Mouse (Mus musculus) thymus, adult 2 months (tissue): ENCODE measurements around the gene Dclk1. TPM values are rescaled to one million over a fixed set of nuclear protein-coding genes. Genes with fewer than 3 reads are reported as not detected.
A peak's percentile ranks its signal among the peaks of the same experiment; 100 is the strongest.

Source experiments
- DNase-seq: peaks from one replicate; pipeline ENCODE4 v3.0.0; 2021
- H3K27ac ChIP-seq: fragments of 200-500 bp; 2 replicates; pipeline ENCODE4 v1.5.1; 2012; ENCODE audit warnings: low read length, control low read depth; ENCODE audit not compliant: control insufficient read depth, insufficient read depth
- H3K27me3 ChIP-seq: fragments of 200-500 bp; 2 replicates; pipeline ENCODE4 v1.6.1; 2012; ENCODE audit warnings: mild to moderate bottlenecking, low read length, moderate library complexity, mixed read lengths; ENCODE audit not compliant: control insufficient read depth, insufficient read depth
- H3K36me3 ChIP-seq: fragments of 200-500 bp; 2 replicates; pipeline ENCODE4 v1.6.1; 2012; ENCODE audit warnings: mild to moderate bottlenecking, low read length, moderate library complexity; ENCODE audit not compliant: control insufficient read depth, insufficient read depth
- H3K4me1 ChIP-seq: fragments of 200-500 bp; replicated peaks from 2 replicates; pipeline ENCODE4 v1.6.1; 2012; ENCODE audit warnings: low read length; ENCODE audit not compliant: control insufficient read depth, insufficient read depth
- H3K4me3 ChIP-seq: fragments of 200-500 bp; 2 replicates; pipeline ENCODE4 v1.5.1; 2012; ENCODE audit warnings: mild to moderate bottlenecking, low read length, control low read depth, moderate library complexity; ENCODE audit not compliant: control insufficient read depth, insufficient read depth
- CTCF ChIP-seq: fragments of 200-500 bp; IDR thresholded peaks from 2 replicates; pipeline ENCODE4 v1.5.1; 2012; ENCODE audit warnings: mild to moderate bottlenecking, control low read depth, low read length, moderate library complexity, borderline replicate concordance; ENCODE audit not compliant: control insufficient read depth, poor library complexity, insufficient read depth; ENCODE audit errors: extremely low read depth
- POLR2A ChIP-seq: fragments of 200-500 bp; IDR thresholded peaks from 2 replicates; pipeline ENCODE4 v1.6.1; 2012; ENCODE audit warnings: mild to moderate bottlenecking, low read length, control low read depth, moderate library complexity; ENCODE audit not compliant: control insufficient read depth, poor library complexity, insufficient read depth; ENCODE audit errors: extremely low read depth
- WGBS: fragments of 180-500 bp; shearing (Covaris S2); methylation state at CpG from one replicate; pipeline ENCODE4 v1.1.7; 2018; 5-methylcytosine and 5-hydroxymethylcytosine counted together
- polyA plus RNA-seq: library from polyadenylated mRNA; depleted of rRNA; stranded (reverse); fragments of >200 nt; gene quantifications from 2 replicates; pipeline ENCODE4 v1.2.3, GENCODE M21; 2012

Gene Dclk1
- polyA plus RNA-seq, 1 experiment, result 1.6 TPM

- H3K27ac ChIP-seq, result no peak overlapping the region
- no peaks in the 10 kb centered on the region for H3K27me3 ChIP-seq
- TF ChIP-seq POLR2A (no peak), CTCF (no peak)
- WGBS, result 9% methylated on average over 17 of the region's 17 CpGs
- no peak overlapping the region for H3K4me3 ChIP-seq
- peaks cover 5% of the 10 kb centered on the region for H3K4me1 ChIP-seq
- H3K36me3 ChIP-seq, result no peaks in the 10 kb centered on the region
- peak; percentile 2 for DNase-seq
Measured at GRCm38 (mm10) chr3:55461685-55462655, 219.8 kb downstream of the Dclk1 start.

DNA sequence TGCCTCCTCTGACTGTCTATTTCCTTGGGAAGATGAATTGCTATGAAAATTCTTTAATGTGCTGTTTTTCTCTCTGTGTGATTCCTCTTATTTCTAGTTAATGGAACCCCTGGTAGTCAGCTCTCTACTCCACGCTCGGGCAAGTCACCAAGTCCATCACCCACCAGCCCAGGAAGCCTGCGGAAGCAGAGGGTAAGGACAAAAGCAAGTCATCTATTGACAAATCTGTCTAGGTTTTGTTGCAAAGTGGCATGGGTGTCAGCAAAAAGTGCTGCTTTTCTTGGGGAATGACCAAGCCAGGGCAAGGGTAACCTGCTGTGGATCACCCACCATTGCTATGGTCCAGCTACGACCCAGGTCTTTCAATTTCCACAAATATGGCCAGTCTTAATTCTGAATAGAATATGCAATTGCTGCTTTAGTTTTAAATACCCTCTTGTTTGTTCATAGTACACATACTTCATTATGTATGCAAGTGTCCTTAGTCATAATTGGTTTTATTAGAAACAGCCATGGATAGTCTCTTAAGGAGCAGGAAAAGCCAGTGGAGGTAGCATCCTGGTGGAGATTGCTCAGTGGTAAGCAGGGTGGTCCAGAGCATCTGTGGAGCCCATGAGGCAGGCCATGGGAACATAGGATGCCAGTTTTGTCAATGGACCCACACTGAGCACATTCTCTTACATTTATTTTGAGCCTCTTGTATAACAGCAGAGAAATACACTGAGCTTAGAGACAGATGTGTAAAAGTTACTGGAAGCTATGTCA is 220.9 kb downstream of the Dclk1 start:
- Histone ChIP-seq H3K27ac (no peak overlapping the region), H3K27me3 (no peaks in the 10 kb centered on the region), H3K4me3 (no peak overlapping the region), H3K36me3 (no peaks in the 10 kb centered on the region), H3K4me1 (peaks cover 5% of the 10 kb centered on the region)
- 97% methylated on average over 4 of the region's 4 CpGs for WGBS
- TF ChIP-seq POLR2A, result no peak
- no peak for TF ChIP-seq CTCF
- DNase-seq, result no peak

- no peak for DNase-seq
- Histone ChIP-seq H3K27ac (no peak overlapping the region), H3K4me3 (no peak overlapping the region), H3K36me3 (no peaks in the 10 kb centered on the region), H3K4me1 (peaks cover 5% of the 10 kb centered on the region), H3K27me3 (no peaks in the 10 kb centered on the region)
- TF ChIP-seq CTCF (no peak), POLR2A (no peak)
- 88% methylated on average over 3 of the region's 3 CpGs for WGBS
Measured at GRCm38 (mm10) chr3:55464226-55464625, 222.1 kb downstream of the Dclk1 start.

DNA sequence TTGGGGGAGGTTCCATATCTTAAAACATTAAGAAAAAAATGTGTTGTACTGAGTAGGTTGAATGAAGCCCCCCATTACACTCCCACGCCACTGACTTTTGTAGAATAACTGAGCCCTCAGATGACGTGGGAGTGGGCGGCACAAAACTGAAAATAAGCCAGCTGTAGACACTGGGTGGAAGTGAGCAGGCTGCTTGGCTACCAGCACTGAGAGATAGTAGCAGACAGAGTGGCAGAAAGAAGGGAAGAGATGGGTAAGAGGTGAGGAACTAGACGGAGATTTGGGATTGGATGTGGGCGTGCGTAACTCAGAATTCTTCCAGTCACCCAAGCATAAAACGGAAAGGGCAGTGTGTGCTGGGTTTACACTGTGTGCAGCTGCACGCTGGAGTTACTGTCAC is 223.6 kb downstream of the Dclk1 start:
- no peak for TF ChIP-seq POLR2A
- no peak for TF ChIP-seq CTCF
- no peak overlapping the region for H3K27ac ChIP-seq
- DNase-seq, result no peak
- H3K4me3 ChIP-seq, result no peak overlapping the region
- 87% methylated on average over 8 of the region's 8 CpGs for WGBS
- H3K27me3 ChIP-seq, result no peaks in the 10 kb centered on the region
- H3K4me1 ChIP-seq, result peaks cover 5% of the 10 kb centered on the region
- no peaks in the 10 kb centered on the region for H3K36me3 ChIP-seq

GRCm38 (mm10) chr3:55466348-55466747 is 224.2 kb downstream of the Dclk1 start:
- Histone ChIP-seq H3K27me3 (no peaks in the 10 kb centered on the region), H3K27ac (no peak overlapping the region), H3K36me3 (no peaks in the 10 kb centered on the region), H3K4me1 (peaks cover 5% of the 10 kb centered on the region), H3K4me3 (no peak overlapping the region)
- no peak for DNase-seq
- 81% methylated on average over 9 of the region's 9 CpGs for WGBS
- no peak for TF ChIP-seq CTCF
- TF ChIP-seq POLR2A, result no peak

GRCm38 (mm10) chr3:55472110-55472509 is 229.9 kb downstream of the Dclk1 start, which contains the start of gene Gm21954:
Gene Gm21954 (minus strand): TSS chr3:55472210.
- Histone ChIP-seq H3K4me1 (no peaks in the 10 kb centered on the region), H3K36me3 (no peaks in the 10 kb centered on the region), H3K27ac (no peak within 1 kb of the TSS), H3K27me3 (no peaks in the 10 kb centered on the region), H3K4me3 (no peak within 1 kb of the TSS)
- WGBS, result 93% methylated on average over 2 of the region's 2 CpGs
- TF ChIP-seq POLR2A (no peak), CTCF (no peak)
- DNase-seq, result no peak
